Mouse (Mus musculus) midbrain, embryonic 10.5 days (tissue): ENCODE results near the gene Patj. TPM values are rescaled to one million over a fixed set of nuclear protein-coding genes. Genes with fewer than 3 reads are reported as not detected.
"Not testable (repeated sequence)": the region's sequence is repeated elsewhere in the genome, so short reads cannot be mapped to it uniquely, and the experiment has no call there.

Source experiments
- DNase-seq: peaks from one replicate; pipeline ENCODE4 v3.0.0-alpha.2; 2017; ENCODE audit warnings: low spot score
- H3K27ac ChIP-seq: fragments of 300-500 bp; sonication (generic); replicated peaks from 2 replicates; pipeline ENCODE4 v1.5.1; 2016; ENCODE audit warnings: mild to moderate bottlenecking
- H3K27me3 ChIP-seq: fragments of 300-500 bp; sonication (generic); 2 replicates; pipeline ENCODE4 v1.6.1; 2016; ENCODE audit warnings: low read depth, mild to moderate bottlenecking; ENCODE audit not compliant: poor library complexity, severe bottlenecking
- H3K36me3 ChIP-seq: fragments of 300-500 bp; sonication (generic); 2 replicates; pipeline ENCODE4 v1.6.1; 2016; ENCODE audit warnings: mild to moderate bottlenecking, moderate library complexity
- H3K4me1 ChIP-seq: fragments of 300-500 bp; sonication (generic); 2 replicates; pipeline ENCODE4 v1.6.1; 2016
- H3K4me3 ChIP-seq: fragments of 300-500 bp; sonication (generic); 2 replicates; pipeline ENCODE4 v1.5.1; 2016; ENCODE audit warnings: mild to moderate bottlenecking, moderate library complexity
- H3K9me3 ChIP-seq: fragments of 300-500 bp; sonication (generic); replicated peaks from 2 replicates; pipeline ENCODE4 v1.6.1; 2016; ENCODE audit warnings: mild to moderate bottlenecking
- WGBS: fragments of 180-500 bp; shearing (Covaris S2); methylation state at CpG from one replicate; pipeline ENCODE4 v1.1.7; 2016; 5-methylcytosine and 5-hydroxymethylcytosine counted together
- polyA plus RNA-seq: library from polyadenylated mRNA; unstranded; fragments of >200 nt; fragmentation: Nextera tagmentation; extraction: Ambion mirVana; gene quantifications from 2 replicates; pipeline ENCODE4 v1.2.1, GENCODE M21; 2016

The Patj gene
- polyA plus RNA-seq, 1 experiment from 2014 or later, result 5.0 TPM

GRCm38 (mm10) chr4:98619199-98619598 is 223.6 kb downstream of the Patj start:
- H3K4me1 ChIP-seq, result peaks cover 8% of the 10 kb centered on the region
- H3K27ac ChIP-seq, result no peak overlapping the region
- DNase-seq, result no peak
- WGBS, result 81% methylated on average over 6 of the region's 6 CpGs
- no peaks in the 10 kb centered on the region for H3K27me3 ChIP-seq
- no peaks in the 10 kb centered on the region for H3K36me3 ChIP-seq
- no peak overlapping the region for H3K4me3 ChIP-seq
- no peaks in the 10 kb centered on the region for H3K9me3 ChIP-seq

- Histone ChIP-seq H3K27me3 (no peaks in the 10 kb centered on the region), H3K36me3 (no peaks in the 10 kb centered on the region), H3K4me3 (no peak overlapping the region), H3K9me3 (no peaks in the 10 kb centered on the region), H3K4me1 (peaks cover 8% of the 10 kb centered on the region), H3K27ac (no peak overlapping the region)
- no peak for DNase-seq
- WGBS, result 85% methylated on average over 9 of the region's 9 CpGs
Measured at GRCm38 (mm10) chr4:98620986-98621784, 225.6 kb downstream of the Patj start.

GRCm38 (mm10) chr4:98622180-98622579 is 226.6 kb downstream of the Patj start:
- H3K9me3 ChIP-seq, result no peaks in the 10 kb centered on the region
- 77% methylated on average over 1 of the region's 1 CpGs for WGBS
- no peak for DNase-seq
- no peak overlapping the region for H3K4me3 ChIP-seq
- H3K27me3 ChIP-seq, result no peaks in the 10 kb centered on the region
- H3K4me1 ChIP-seq, result peaks cover 8% of the 10 kb centered on the region
- no peak overlapping the region for H3K27ac ChIP-seq
- no peaks in the 10 kb centered on the region for H3K36me3 ChIP-seq

- no peak for DNase-seq
- 64% methylated on average over 3 of the region's 3 CpGs for WGBS
- Histone ChIP-seq H3K27me3 (no peaks in the 10 kb centered on the region), H3K36me3 (no peaks in the 10 kb centered on the region), H3K4me3 (no peak overlapping the region), H3K9me3 (no peaks in the 10 kb centered on the region), H3K4me1 (peaks cover 8% of the 10 kb centered on the region), H3K27ac (peak overlapping the region; percentile 39)
Measured at GRCm38 (mm10) chr4:98622996-98623673, 227.6 kb downstream of the Patj start.

- peaks cover 5% of the 10 kb centered on the region for H3K4me1 ChIP-seq
- H3K27ac ChIP-seq, result no peak overlapping the region
- 91% methylated on average over 6 of the region's 6 CpGs for WGBS
- H3K4me3 ChIP-seq, result no peak overlapping the region
- DNase-seq, result no peak
- no peaks in the 10 kb centered on the region for H3K9me3 ChIP-seq
- H3K27me3 ChIP-seq, result no peaks in the 10 kb centered on the region
- no peaks in the 10 kb centered on the region for H3K36me3 ChIP-seq
Measured at GRCm38 (mm10) chr4:98628286-98628685, 232.7 kb downstream of the Patj start.

- not testable (repeated sequence) for H3K9me3 ChIP-seq, DNase-seq, H3K27me3 ChIP-seq, H3K4me3 ChIP-seq, H3K27ac ChIP-seq, H3K36me3 ChIP-seq, H3K4me1 ChIP-seq
Measured at GRCm38 (mm10) chr4:98629217-98629616, 233.6 kb downstream of the Patj start.

- no peak for DNase-seq
- H3K36me3 ChIP-seq, result no peaks in the 10 kb centered on the region
- no peak overlapping the region for H3K27ac ChIP-seq
- H3K4me3 ChIP-seq, result no peak overlapping the region
- no peaks in the 10 kb centered on the region for H3K9me3 ChIP-seq
- 93% methylated on average over 18 of the region's 18 CpGs for WGBS
- H3K27me3 ChIP-seq, result no peaks in the 10 kb centered on the region
- no peaks in the 10 kb centered on the region for H3K4me1 ChIP-seq
Measured at GRCm38 (mm10) chr4:98635140-98635837, 239.7 kb downstream of the Patj start.

- no peak overlapping the region for H3K27ac ChIP-seq
- H3K9me3 ChIP-seq, result no peaks in the 10 kb centered on the region
- no peaks in the 10 kb centered on the region for H3K36me3 ChIP-seq
- WGBS, result 94% methylated on average over 8 of the region's 8 CpGs
- H3K27me3 ChIP-seq, result no peaks in the 10 kb centered on the region
- no peak for DNase-seq
- no peak overlapping the region for H3K4me3 ChIP-seq
- no peaks in the 10 kb centered on the region for H3K4me1 ChIP-seq
Measured at GRCm38 (mm10) chr4:98638731-98639130, 243.1 kb downstream of the Patj start.

GRCm38 (mm10) chr4:98653650-98654049 is 258.1 kb downstream of the Patj start:
- WGBS, result 77% methylated on average over 7 of the region's 7 CpGs
- Histone ChIP-seq H3K4me1 (no peaks in the 10 kb centered on the region), H3K27ac (no peak overlapping the region), H3K9me3 (no peaks in the 10 kb centered on the region), H3K36me3 (no peaks in the 10 kb centered on the region), H3K27me3 (no peaks in the 10 kb centered on the region), H3K4me3 (no peak overlapping the region)
- no peak for DNase-seq

GRCm38 (mm10) chr4:98654419-98654821 is 258.8 kb downstream of the Patj start:
- H3K9me3 ChIP-seq, result no peaks in the 10 kb centered on the region
- DNase-seq, result no peak
- WGBS, result 81% methylated on average over 2 of the region's 2 CpGs

GRCm38 (mm10) chr4:98656759-98657158 is 261.2 kb downstream of the Patj start:
- WGBS, result 89% methylated on average over 1 of the region's 1 CpGs
- no peaks in the 10 kb centered on the region for H3K27me3 ChIP-seq
- DNase-seq, result no peak
- no peaks in the 10 kb centered on the region for H3K36me3 ChIP-seq
- no peaks in the 10 kb centered on the region for H3K9me3 ChIP-seq
- no peak overlapping the region for H3K4me3 ChIP-seq
- H3K4me1 ChIP-seq, result no peaks in the 10 kb centered on the region
- H3K27ac ChIP-seq, result no peak overlapping the region

More at GRCm38 (mm10) chr4:98654419-98654821, 258.8 kb downstream of the Patj start:
- Histone ChIP-seq H3K27me3 (no peaks in the 10 kb centered on the region), H3K4me1 (no peaks in the 10 kb centered on the region), H3K4me3 (no peak overlapping the region), H3K36me3 (no peaks in the 10 kb centered on the region), H3K27ac (no peak overlapping the region)

GRCm38 (mm10) chr4:98659032-98659431 is 263.4 kb downstream of the Patj start:
- Histone ChIP-seq H3K4me1 (no peaks in the 10 kb centered on the region), H3K36me3 (no peaks in the 10 kb centered on the region), H3K27me3 (no peaks in the 10 kb centered on the region), H3K9me3 (peaks cover 7% of the 10 kb centered on the region), H3K27ac (no peak overlapping the region), H3K4me3 (no peak overlapping the region)
- DNase-seq, result no peak
- WGBS, result 88% methylated on average over 2 of the region's 2 CpGs

GRCm38 (mm10) chr4:98660534-98660933 is 264.9 kb downstream of the Patj start:
- DNase-seq, result no peak
- H3K27me3 ChIP-seq, result no peaks in the 10 kb centered on the region
- H3K36me3 ChIP-seq, result no peaks in the 10 kb centered on the region
- H3K27ac ChIP-seq, result no peak overlapping the region
- H3K4me3 ChIP-seq, result no peak overlapping the region
- H3K9me3 ChIP-seq, result peaks cover 7% of the 10 kb centered on the region
- WGBS, result 88% methylated on average over 2 of the region's 2 CpGs
- H3K4me1 ChIP-seq, result no peaks in the 10 kb centered on the region
